Mouse (Mus musculus) bone marrow macrophage, adult 2 months (primary cell): Measurements from ENCODE around the gene Eif2ak4. TPM values are rescaled to one million over a fixed set of nuclear protein-coding genes. Genes with fewer than 3 reads are reported as not detected.

Source experiments
- H3K27ac ChIP-seq: 2 replicates; pipeline ENCODE4 v1.5.1; 2012; ENCODE audit warnings: low read depth, low read length; ENCODE audit not compliant: insufficient read depth
- H3K4me1 ChIP-seq: 2 replicates; pipeline ENCODE4 v1.6.1; 2012; ENCODE audit warnings: low read length; ENCODE audit not compliant: control insufficient read depth, insufficient read depth
- H3K4me3 ChIP-seq: 2 replicates; pipeline ENCODE4 v1.5.1; 2012; ENCODE audit warnings: mild to moderate bottlenecking, low read length, moderate library complexity; ENCODE audit not compliant: insufficient read depth
- CTCF ChIP-seq: IDR thresholded peaks from 2 replicates; pipeline ENCODE4 v1.5.1; 2012; ENCODE audit warnings: low read depth, mild to moderate bottlenecking, low read length, moderate library complexity
- POLR2A ChIP-seq: IDR thresholded peaks from 2 replicates; pipeline ENCODE4 v1.6.1; 2012; ENCODE audit warnings: mild to moderate bottlenecking, low read depth, low read length, borderline replicate concordance
- polyA plus RNA-seq: library from polyadenylated mRNA; stranded (reverse); fragments of >200 nt; gene quantifications from 2 replicates; pipeline ENCODE4 v1.2.4, GENCODE M21; 2012; ENCODE audit not compliant: missing spikeins, insufficient read depth, insufficient read length

Gene Eif2ak4
- polyA plus RNA-seq, 1 experiment: 12.0 TPM

DNA sequence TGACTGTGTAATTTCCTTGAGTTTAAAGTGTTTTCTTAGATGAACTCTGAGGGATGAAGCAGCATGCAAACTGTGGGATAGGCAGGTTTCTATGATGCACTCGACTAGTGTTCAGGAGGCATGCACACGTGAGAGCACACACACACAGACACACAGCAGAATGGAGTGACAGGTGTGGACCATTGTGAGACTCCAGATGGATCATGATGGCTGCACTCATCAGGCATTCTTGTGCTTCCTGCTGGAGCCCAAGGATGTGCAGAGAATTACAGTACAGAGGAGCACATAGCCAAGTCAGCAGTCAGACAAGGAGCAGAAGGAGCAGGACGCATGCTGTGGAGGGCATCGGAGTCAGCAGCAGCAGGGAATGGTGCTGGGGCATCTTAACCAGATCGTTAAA is 15.9 kb downstream of the Eif2ak4 start:
- no peak for TF ChIP-seq CTCF
- no peak for TF ChIP-seq POLR2A
- no peak overlapping the region for H3K4me3 ChIP-seq
- H3K4me1 ChIP-seq: peaks cover 3% of the 10 kb centered on the region
- no peak overlapping the region for H3K27ac ChIP-seq

DNA sequence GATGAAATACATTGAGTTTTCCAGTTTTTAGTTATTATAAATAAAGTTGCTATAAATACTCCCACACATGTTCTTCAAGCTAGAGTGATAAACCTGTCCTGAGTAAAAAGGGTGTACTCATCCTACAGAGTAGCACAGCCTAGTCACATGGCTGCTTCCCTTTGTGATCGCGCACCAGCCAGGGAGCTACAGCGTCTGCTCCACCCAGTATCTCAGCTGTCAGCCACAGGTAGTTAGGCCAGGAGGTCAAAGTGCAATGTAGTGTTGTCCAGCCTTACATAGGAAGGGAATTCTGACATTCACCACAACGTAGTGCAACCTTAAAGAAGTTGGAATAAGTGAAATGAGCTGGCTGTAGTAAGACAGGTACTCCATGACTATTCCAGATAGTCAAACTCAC is 17.1 kb downstream of the Eif2ak4 start:
- Histone ChIP-seq H3K4me1 (peaks cover 3% of the 10 kb centered on the region), H3K4me3 (no peak overlapping the region), H3K27ac (no peak overlapping the region)
- TF ChIP-seq CTCF (no peak), POLR2A (no peak)

DNA sequence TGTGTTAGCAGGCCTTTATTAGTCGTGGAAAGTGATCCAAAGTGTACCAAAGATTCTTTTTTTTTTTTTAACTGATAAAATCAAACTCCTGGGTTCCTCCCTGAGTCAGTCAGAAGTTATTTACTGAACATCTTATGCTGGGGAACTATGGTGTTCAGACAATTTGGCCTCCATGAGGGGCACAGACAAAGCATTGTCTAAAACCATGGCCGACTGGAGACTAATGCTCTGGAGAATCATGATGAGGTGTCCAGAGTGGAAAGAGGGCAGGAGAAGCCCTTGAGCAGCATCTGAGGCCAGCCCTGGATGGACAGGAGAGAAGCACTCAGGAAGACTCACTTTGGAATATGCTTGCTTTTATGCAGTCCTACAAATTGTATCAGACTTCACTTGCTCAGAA is 18.4 kb downstream of the Eif2ak4 start:
- no peak overlapping the region for H3K27ac ChIP-seq
- peaks cover 3% of the 10 kb centered on the region for H3K4me1 ChIP-seq

DNA sequence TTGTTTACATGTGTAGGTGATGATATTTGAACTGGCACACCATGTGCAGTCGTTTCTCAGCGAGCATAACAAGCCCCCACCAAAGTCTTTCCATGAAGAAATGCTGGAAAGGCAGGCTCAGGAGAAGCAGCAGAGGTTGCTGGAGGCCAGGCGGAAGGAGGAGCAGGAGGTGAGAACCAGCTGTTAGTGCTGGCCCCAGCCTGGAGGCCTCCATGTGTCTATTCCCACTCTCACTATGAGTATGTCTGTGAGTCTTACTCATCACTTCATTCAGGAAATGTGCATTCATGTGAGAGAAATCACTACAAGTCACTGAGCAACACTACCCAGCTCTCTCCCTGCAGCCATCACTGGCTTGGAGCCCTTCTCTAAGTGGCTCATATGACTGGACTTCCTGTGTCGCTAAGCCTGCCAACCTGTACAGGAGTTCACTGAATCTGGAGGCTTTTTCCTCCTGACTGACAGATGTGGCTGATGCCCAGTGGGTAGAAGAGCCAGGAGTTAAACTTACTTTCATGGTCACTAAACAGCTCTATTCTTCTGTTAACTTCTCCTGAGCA is 20.0 kb downstream of the Eif2ak4 start:
- H3K4me3 ChIP-seq: no peak overlapping the region
- H3K4me1 ChIP-seq: peaks cover 3% of the 10 kb centered on the region
- no peak overlapping the region for H3K27ac ChIP-seq
- TF ChIP-seq POLR2A (no peak), CTCF (no peak)

More for the DNA sequence above, 18.4 kb downstream of the Eif2ak4 start:
- TF ChIP-seq POLR2A (no peak), CTCF (no peak)
- no peak overlapping the region for H3K4me3 ChIP-seq

DNA sequence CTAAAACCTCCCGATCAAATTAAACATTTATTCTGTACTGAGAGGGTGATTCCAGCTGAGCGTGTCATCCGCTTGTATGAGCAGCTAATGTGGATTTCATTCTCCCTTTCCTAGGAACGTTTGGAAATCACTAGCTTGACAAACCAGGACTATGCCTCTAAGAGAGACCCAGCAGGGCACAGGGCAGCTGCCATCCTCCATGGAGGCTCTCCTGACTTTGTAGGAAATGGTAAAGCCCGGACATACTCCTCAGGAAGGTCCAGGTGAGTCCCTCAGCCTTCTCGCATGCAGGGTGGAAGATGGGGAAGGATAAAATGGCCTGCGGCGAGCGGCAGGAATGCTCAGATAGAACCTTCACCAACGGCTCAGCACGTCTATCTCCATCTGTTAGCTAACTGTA is 24.4 kb downstream of the Eif2ak4 start:
- Histone ChIP-seq H3K27ac (no peak overlapping the region), H3K4me3 (no peak overlapping the region), H3K4me1 (no peaks in the 10 kb centered on the region; the same call in 1 of the 2 replicates)
- TF ChIP-seq POLR2A (no peak), CTCF (no peak)

DNA sequence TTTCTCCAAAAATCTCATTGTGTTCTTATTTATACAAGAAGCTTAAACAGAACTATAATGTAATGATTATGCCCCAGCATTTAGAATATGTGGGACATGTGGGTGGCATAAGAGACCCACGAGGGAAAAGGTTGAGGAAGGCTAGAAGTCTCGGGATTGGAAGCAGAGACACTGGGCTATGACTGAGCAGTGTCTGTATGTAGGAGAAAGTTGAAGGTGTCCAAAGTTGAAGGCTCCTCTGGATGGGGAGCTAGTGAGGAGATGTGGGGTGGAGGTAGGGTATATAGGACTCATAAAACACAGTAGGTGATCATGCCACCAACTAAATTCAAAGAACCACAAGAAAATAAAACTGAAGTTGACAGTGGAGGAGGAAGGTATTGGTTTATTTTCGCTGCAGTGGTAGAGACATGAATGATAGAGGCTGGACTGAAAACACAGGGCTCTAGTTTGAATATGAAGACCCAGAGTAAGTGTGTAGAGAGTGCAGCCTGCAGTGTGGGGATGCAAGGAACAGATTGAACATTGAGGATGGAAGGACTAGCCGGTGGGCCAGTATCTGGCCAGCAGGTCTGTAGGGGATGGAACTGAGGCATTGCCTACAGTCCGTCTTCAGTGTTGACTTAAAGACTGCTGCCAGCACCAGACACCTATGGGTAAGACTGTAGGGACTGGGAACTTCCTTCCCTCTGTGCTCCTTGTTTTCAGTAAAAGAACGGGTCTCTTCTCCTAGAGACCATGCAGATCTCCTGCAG is 27.4 kb downstream of the Eif2ak4 start:
- no peak overlapping the region for H3K4me3 ChIP-seq
- H3K4me1 ChIP-seq: no peaks in the 10 kb centered on the region
- TF ChIP-seq CTCF (no peak), POLR2A (no peak)
- no peak overlapping the region for H3K27ac ChIP-seq

DNA sequence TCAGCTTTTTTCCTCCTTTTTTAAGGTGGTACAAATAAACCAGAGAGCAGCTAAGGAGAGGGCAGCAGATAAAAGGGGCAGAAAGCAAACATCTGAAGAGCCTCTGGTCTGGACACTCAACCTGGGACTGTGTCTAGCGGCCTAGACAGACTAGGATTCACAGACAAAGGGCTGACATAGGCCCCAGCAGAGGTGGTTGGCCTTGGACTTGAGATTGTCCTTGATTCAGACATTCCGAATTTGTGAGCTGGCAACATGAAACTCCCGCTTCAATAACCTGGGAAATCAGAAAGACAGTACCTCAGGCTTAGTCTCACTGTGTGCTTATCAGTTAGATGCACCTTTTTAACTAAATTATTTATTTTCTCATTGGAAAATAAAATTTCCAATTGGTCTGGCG is 29.7 kb downstream of the Eif2ak4 start:
- Histone ChIP-seq H3K4me1 (no peaks in the 10 kb centered on the region), H3K4me3 (no peak overlapping the region), H3K27ac (no peak overlapping the region)
- no peak for TF ChIP-seq CTCF
- TF ChIP-seq POLR2A: no peak

DNA sequence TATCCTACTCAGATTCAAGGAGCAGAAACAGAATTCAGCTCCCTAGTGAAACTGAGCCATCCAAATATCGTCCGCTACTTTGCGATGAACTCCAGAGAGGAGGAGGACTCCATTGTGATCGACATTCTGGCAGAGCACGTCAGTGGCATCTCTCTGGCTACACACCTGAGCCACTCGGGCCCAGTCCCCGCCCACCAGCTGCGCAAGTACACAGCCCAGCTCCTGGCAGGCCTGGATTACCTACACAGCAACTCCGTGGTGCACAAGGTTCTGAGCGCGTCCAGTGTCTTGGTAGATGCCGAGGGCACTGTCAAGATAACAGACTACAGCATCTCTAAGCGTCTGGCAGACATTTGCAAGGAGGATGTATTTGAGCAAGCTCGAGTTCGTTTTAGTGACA is 33.5 kb downstream of the Eif2ak4 start:
- Histone ChIP-seq H3K27ac (no peak overlapping the region), H3K4me3 (no peak overlapping the region), H3K4me1 (no peaks in the 10 kb centered on the region)
- TF ChIP-seq CTCF (no peak), POLR2A (no peak)

DNA sequence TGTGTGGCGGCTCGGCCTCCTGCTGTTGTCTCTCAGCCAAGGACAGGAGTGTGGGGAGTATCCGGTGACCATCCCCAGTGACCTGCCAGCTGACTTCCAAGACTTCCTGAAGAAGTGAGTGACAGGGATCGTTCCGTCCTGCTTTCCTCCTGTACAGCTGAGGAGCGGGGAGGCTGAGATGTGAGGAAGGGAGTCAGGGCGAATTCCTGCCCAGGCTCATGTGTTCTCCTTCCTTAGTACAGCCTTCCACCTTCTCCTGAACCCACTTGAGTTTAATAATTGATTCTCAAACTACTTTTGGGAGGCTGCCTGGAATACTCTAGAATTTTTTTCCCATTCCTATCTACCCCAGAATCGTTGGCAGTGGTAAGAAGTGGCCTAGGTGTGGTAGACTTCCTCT is 34.0 kb downstream of the Eif2ak4 start:
- TF ChIP-seq CTCF: no peak
- no peak overlapping the region for H3K4me3 ChIP-seq
- H3K27ac ChIP-seq: no peak overlapping the region
- H3K4me1 ChIP-seq: no peaks in the 10 kb centered on the region

DNA sequence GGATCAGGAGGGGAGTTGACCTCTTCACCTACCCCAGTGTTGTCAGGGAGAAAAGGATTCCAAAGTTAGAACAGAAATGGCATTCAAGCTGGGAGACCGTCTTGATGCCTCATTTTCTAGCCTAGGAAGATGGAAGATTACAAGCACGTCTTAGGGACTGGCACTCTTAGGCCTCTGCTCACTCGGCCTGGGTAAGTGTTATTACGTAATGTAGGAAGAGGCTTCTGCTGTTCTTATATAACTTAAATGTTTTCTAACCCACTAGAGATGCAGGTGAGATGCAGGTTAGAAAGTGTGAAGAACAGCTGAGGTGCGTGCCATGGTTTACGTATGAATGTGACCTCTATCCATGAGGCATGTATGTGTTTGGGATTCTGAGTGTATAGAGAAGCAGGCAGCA is 39.9 kb downstream of the Eif2ak4 start:
- Histone ChIP-seq H3K27ac (no peak overlapping the region), H3K4me1 (peaks cover 2% of the 10 kb centered on the region; the same call in 1 of the 2 replicates), H3K4me3 (no peak overlapping the region)
- TF ChIP-seq POLR2A (no peak), CTCF (no peak)
